Mouse (Mus musculus): Measurements from ENCODE around the gene Ntn4.

Ntn4 gene

DNA sequence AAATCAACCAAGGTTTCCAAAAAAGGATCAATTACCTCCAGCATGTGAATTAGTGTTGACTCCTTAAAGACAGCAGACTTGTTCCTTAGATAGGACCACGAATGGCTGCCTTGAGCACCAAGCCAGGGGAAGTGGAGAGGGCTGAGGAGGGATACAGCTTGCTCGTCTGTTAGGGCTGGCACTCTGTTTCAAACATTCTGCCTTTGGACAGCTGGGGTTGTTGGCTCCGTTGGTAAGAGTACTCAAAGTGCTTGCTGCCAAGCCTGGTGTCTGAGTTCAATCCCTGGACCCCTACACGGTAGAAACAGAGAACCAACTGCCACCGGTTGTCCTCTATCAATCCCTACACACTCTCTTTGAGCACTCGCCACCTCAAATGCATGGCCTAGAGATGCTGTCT is 90.0 kb downstream of the Ntn4 start:
- no peak for DNase-seq (ENCODE audit: low read depth, low spot score)

DNA sequence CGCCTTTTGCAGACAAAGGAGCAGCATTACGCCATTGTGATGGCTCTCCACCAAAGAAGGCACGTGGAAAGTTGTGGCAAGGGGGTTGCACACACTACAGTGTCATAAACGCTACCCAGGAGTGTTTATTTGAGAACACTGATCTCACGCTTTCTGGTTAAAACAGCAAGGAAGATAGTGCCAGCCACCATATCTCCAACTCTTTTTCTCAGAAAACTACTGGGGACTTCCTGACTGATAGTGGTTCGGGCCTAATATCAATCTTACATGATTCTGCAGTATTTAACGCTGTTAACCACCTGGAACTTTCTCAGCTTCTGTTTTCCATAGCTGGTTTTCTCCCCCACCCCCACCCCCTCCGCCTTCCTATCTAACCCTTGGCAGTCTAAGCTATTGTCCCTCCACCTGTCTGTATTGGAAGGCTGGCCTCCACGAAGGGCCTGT is 90.8 kb downstream of the Ntn4 start:
- DNase-seq (ENCODE audit: low read depth, low spot score) = no peak

DNA sequence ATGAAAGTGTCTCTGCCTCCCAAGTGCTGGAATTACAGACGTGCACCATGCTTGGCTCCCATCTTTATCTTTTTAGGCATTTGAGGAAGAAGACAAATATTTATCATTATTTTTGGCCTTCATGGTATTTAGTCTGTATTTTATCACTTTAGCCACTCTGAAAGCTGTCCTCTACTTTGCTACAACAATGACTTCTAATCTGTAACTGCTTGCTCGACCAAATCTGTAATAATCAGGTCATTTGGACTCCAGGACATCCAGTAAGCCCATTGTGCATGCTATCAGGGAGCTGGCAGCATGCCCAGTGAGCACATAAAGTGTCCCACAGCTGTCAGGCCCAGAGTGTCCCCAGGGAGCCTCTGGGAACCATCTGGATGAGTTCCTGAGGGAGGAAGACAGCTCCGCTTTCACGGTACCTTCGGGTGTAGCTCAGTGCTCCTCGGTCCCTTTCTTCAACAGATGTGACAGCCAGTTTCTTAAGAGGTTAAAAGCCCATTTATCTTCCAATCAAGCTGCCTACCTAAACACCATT is 95.7 kb downstream of the Ntn4 start:
- no peak for DNase-seq (ENCODE audit: low read depth, low spot score)

DNA sequence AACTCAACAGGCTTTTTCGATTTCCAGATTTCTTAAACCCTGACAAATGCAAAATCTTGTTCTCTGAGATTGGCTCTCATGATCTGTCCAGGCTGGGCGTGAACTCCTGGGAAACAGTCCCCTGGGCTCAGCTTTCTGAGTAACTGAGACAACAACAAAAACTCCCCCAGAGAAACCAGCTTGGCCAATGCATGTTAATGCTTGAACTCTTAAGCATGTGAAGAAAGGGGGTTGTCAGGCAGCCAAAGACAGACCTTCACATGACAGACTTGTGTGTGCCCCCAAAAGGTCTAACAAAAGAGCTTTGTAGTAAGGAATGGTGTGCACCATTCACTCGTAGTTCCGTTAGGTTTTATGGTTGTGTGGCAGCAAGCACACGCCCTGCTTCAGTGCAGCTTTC is 96.6 kb downstream of the Ntn4 start:
- no peak for DNase-seq (ENCODE audit: low read depth, low spot score)

DNA sequence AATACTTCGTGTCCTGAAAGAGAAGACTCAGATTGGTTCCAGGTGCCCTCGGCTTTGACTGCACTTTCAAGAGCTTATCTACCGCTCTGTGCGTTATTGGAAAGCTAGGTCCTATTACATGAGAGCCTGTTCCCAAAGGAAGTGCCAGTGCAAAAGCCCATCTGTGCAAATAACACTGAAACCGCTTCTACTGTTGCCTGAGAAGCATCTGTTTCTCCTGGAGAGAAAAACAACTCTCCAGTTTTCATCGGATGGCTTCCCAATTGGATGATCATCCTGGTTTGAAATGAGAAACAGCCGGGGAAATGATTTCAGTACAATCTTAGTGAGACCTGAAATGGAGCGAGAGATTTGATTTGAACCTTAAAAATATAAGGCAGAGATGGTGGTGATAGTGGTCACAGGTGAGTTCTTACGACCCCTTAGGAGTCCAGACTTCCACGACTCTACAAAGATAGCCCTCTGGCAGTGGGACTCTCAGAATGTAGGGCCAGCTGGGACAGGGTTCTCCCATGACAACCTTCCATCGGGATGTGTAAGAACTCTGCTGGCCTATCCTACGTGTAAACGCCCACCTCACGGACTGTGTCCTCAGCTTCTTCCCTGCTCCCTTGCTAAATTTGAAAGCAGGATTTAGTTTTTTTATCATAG is 101.1 kb downstream of the Ntn4 start:
- DNase-seq (ENCODE audit: low read depth, low spot score) = no peak

DNA sequence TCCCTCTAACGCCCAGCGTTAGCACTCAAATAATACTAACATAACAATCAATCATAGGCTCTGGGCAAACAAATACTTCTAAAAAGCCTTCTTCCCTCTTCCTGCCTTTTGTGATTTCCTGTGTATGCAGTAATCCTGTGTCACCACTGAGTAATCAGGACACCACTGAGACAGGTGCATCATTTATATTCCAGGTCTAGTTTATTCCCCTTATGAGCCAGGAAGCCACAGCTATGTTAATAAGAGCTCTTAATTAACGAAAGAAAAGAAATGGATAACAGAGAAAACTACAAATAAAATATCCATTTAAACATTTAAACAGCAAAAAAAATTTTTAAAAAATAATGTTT is 101.6 kb downstream of the Ntn4 start:
- no peak for DNase-seq (ENCODE audit: low read depth, low spot score)

DNA sequence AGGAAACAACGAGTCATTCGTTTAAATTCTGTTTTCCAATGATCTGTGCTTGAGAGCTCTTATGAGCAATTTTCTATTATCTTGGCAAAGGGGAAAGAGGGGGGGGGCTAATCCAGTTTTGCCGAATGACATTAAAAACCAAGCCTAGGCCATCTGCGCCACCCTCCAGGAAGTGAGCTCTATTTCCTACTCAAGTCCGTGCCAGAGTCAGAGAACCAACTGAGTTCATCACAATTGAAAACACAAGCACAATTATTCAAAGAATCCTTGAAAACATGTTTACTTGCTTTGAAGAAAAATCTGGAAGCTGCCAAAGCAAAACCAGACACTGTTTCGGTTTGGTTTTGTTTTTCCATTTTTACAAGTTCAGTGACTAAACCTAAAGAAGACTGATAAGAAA is 102.1 kb downstream of the Ntn4 start:
- DNase-seq (ENCODE audit: low read depth, low spot score) = no peak

DNA sequence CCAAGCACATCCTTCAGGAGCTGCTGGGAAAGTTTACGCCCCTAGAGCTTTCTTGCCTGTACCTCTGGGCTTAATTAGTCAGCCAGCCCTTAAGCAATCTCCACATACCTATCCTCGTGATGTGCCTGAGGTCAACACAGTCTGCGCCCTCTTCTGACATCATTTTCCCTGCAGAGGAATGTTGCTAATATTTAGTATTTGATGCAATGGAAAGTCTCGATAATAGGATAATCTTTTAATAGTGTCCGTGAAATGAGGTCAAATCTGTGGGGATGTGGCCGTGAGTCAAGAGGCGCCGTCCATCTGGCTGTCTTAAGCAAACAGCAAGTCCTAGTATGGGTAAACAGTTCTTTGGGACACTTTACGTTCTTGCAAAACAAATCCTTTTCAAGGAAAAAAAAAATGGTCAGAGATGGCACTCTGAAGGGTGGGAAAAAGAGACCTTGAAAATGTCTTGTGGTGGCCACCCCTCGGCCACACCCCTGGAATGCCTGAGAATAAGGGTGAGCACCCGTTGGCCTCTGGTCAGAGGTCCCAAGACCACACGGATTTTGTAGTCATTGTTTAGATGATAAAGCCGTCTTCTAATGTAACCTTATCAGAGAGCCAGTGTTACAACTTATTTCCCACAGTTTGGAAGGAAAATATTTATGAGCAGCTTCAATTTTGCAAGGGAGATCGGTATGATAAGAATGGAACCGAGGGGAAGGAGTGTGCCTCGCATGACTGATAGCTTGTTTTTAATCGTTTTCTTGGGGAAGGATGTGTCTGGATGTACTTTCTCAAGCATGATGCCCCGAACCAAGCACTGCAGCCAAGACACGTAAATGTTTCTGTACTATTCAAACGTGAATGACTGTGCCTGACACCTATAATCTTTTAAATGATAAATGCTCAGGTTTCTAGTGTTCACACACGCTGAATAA is 109.0 kb downstream of the Ntn4 start:
- no peak for DNase-seq (ENCODE audit: low read depth, low spot score)

DNA sequence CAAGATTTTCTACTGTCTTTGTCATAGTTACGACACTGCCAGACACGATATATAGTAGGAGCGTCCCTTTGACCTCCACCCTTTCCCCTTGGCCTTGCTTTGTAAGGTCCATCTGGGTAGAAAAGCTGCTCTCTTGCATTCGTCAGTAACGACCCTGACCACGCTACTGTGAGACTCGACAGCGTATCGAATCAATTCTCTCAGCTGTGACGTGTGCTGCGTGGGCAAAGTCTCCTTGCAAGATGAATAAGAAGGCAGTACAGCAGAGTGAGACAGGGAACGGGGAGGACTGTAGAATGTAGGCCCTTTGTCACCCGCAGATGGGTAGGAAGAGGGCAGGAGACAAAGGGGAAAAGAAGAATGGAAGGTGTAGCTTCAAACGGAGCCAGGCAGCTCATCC is 110.8 kb downstream of the Ntn4 start:
- DNase-seq (ENCODE audit: low read depth, low spot score) = no peak

DNA sequence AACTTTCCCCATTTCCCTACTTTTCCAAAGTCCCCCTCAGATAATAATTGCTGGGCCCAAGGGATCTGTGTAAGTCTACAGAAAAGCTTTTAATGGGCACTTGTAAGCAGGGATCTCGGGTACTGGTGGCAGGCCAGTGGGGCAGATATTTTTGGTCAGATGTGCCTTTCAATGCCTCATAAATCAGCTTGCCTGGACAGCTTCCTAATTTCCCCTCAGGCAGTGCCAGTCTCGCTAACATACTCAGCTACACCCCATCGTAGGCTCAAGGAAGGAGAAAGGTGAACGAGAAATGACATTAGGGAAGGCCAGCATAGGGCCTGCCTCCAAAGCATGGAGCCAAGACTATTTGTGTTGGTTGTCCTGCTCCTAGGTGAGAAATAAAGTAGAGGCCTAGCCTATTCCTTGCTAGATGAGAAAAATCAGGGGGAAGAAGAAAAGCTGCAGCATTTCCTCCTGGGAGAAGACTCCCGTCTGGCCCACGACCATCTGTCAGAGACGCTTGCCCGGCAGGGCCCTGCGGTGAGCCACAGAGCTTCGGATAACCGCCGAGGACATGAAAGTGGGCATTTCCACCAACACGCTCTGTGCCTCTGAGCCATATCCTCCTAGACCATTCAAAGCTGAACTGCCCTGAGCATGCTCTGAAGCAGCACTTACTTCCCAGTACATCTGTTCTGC is 113.4 kb downstream of the Ntn4 start:
- no peak for DNase-seq (ENCODE audit: low read depth, low spot score)

DNA sequence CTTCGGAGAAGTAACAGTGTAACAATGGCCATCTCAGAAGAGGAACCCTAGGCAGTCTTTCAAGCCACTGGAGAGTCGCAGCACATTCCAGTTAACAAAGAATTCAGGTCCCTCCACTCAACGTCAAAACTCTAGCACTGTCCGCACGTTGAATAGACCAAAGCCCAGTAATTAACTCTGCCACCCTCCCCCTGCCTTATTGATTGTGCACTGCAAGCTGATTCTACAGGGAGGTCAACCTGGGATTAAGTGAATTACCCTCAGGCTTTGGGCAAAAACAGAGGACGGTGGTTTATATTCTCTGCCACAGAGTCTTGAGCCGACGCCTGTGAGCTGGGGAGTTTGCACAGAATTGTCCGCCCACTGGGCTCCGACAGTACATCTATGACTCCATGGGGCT is 115.7 kb downstream of the Ntn4 start:
- no peak for DNase-seq (ENCODE audit: low read depth, low spot score)

DNA sequence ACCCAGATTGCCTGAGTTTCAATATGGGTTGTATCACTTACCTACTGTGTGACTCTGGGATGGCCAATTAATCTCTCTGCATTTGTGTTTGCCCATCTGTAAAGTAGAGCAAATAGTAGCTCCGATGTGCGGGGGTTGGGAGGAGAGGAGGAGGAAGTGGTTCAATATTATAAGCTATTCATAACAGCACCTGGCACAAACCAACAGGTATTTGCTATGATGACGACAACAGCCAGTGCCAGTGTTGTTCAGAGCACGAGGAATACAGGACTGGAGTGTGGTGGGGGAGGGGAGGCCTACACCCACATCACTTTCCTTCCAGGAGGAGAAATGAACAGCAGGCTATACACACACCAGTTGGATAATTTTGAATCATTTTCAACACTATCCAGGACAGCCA is 119.2 kb downstream of the Ntn4 start:
- DNase-seq (ENCODE audit: low read depth, low spot score) = no peak

DNA sequence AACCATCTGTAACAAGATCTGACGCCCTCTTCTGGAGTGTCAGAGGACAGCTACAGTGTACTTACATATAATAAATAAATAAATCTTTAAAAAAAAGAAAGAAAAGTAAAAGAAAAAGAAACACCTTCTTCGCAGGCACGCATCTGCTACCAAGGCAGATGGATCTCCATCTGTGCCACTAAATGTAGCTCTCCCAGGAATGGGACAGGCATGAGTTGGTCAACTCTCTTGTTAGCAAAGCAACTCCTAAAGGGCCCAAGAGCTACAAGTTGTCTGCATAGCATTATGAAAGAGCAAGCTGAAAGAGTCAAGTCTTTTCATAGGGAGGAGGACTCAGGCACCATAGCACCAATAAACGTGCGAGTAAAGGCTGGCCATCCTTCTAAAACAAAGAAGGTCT is 119.9 kb downstream of the Ntn4 start:
- DNase-seq (ENCODE audit: low read depth, low spot score) = no peak

DNA sequence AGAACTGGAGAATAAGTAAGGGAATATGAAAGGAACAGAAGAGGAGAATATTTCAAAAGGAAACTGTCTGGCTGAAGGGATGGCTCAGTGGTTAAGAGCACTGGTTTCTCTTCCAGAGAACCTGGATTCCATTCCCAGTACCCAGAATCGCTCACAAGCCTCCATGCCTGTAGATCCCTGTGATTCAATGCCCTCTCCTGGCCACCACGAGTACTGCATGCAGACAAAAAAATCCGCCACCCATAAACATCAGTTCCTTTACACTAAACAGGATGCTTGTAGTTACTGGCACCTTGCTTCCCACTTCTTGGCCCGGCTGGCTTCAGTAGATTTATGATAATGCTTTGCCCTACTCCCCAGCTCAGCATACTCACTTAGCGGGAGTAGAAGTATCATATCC is 122.6 kb downstream of the Ntn4 start:
- DNase-seq (ENCODE audit: low read depth, low spot score) = peak; percentile 61

DNA sequence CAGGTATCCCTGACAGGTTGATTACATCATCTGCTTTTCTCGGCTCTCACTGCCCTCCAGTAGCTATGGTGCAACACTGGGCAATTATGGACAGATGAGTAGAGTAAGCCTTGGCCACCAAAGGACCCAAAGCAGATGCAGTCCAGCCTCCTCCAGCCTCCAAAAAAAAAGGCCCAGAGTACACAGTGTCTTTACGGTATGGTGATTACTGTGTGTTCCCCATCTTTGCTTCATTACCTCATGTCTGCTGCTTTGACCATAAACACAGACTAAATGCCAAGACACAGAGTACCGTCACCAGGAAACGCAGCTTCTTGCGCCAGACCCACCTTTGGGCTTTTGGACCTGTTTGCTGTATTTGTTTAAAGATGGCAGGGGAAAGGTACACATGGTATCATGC is 125.7 kb downstream of the Ntn4 start:
- no peak for DNase-seq (ENCODE audit: low read depth, low spot score)

DNA sequence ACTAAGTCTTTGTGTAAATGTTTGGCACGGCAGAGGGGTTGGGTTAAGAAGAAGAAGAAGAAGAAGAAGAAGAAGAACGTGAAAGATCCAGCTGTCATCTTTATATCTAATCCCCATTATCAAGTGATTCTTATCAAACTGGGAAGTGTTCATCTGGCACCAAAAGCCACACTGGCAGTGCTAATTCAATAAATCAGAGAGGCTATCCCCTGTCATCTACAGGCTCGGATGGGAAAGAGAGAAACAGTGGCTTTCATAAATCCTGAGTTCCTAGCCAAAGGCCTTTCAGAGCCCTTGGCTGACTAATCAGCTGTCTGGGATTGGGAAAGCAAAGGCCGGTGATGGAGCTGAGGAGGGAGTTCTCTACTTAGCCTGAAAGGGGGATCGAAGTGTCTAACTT is 126.8 kb downstream of the Ntn4 start:
- no peak for DNase-seq (ENCODE audit: low read depth, low spot score)

DNA sequence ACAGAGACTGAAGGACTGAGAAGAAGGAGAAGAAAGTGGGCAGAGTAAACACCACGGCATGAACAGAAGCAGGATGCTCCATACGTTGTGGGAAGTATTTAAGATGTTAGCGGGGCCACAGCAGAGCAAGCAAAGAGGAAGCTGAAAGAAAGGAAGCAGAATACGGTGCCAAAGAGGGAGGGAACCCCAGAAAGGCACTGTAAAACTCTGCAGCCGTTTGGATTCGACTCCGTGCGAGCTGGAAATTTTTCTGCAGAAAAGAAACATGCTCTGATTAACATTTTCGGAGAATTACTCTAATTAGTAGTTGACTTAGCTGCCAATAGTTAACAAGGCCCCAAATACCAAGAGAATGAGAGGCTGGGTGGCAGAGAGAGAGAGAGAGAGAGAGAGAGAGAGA is 127.7 kb downstream of the Ntn4 start:
- no peak for DNase-seq (ENCODE audit: low read depth, low spot score)

DNA sequence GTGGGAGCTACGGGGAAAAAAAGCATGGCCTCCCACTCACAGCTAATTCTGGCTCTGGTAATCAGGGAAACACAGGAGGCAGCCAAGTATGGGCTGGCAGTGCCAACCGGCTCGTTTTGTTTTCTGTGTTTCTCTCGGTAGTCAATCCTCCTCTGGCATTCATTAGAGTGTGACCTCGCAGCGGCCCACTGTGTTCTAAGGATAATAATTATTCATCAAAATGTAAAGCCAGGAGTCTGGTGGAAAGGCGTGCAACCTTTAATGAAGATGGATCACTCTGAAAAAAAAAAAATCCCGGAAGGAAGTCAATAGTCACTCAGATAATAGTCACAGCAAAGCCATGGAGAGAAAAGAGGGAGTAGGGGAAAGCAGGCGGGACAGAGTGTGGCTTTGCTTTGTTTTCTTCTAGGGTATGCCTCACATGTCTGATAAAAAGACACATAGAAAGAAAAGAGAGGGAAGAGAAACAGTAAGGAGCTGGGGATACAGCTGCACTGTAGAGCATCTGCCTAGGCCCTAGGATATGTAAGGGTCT is 131.5 kb downstream of the Ntn4 start:
- no peak for DNase-seq (ENCODE audit: low read depth, low spot score)

DNA sequence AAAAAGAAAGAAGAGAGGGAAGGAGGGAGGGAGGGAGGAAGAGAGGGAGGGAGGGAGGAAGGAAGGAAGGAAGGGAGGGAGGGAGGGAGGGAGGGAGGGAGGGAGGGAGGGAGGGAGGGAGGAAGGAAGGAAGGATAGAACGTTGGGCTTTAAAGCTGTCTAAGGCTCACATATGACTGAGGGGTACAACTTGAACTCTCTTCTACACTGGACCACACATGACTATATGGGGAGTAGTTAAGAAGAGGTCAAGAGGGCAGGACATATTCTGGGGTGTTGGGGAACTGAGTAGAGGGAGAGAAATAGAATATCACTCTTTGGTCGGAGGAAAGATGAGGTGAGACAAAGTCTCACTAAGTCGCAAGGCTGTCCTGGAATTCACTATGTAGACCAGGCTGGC is 132.0 kb downstream of the Ntn4 start:
- no peak for DNase-seq (ENCODE audit: low read depth, low spot score)

DNA sequence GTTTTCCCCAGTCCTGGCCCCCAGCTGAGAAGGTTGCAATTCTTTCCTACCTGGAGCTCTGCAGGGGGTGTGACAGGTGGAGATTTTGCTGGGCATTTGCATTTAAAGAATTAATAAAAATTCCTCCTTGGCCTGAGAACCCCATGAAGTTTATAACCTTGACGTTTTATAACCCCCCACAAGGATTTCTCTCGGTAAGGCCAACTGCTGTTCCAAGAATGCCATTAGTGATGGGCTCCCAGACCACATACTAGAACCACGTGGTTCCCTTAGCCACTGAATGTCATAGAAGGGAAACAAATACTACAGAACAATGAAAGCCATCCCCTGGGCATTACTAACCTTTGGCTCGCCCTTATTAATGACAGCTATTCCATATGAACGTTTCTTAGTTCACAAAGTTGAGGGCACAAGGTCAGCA is 136.3 kb downstream of the Ntn4 start:
- DNase-seq (ENCODE audit: low read depth, low spot score) = no peak

DNA sequence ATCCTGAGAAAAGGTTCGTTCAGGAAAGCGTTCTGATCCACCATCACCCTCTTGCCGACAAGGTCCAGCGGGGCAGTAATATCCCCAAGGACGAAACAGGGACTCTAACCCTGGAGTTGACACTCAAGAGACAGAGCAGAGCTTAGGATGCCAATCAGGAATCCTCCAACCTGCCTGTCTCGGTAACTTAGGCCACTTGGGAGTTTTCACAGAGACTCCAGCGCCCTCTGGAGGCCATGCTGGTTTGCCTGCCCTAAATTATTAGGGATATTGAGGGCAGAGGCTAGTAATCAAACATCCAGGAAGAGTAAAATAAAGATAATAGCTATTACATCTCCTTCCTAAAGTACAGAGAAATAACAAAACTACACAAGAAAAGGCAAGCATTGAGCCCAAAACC is 136.9 kb downstream of the Ntn4 start:
- peak; percentile 25 for DNase-seq (ENCODE audit: low read depth, low spot score)
